Mouse (Mus musculus) forebrain, embryonic 15.5 days (tissue): ENCODE measurements at regions not wholly inside any gene's neighbourhood (a gene's known extent, or its start where the extent isn't known, plus 50 kb on each side); places are given as distances from the start of the nearest gene placed in this dataset.

Source experiments
- ATAC-seq: fragments of 200-750 bp; cut with Nextera tagmentation; replicated peaks from 2 replicates; pipeline ENCODE4 v1.8.0; 2017; ENCODE audit warnings: mild to moderate bottlenecking, moderate TSS enrichment, moderate library complexity
- H3K27ac ChIP-seq: fragments of 300-500 bp; sonication (generic); replicated peaks from 2 replicates; pipeline ENCODE4 v1.5.1; 2015; ENCODE audit warnings: mild to moderate bottlenecking, inconsistent platforms
- H3K27me3 ChIP-seq: fragments of 300-500 bp; sonication (generic); 2 replicates; pipeline ENCODE4 v1.6.1; 2015; ENCODE audit warnings: inconsistent platforms
- H3K36me3 ChIP-seq: fragments of 300-500 bp; sonication (generic); 2 replicates; pipeline ENCODE4 v1.6.1; 2015; ENCODE audit warnings: mild to moderate bottlenecking, inconsistent platforms
- H3K4me1 ChIP-seq: fragments of 300-500 bp; sonication (generic); 2 replicates; pipeline ENCODE4 v1.6.1; 2015; ENCODE audit warnings: inconsistent platforms
- H3K4me2 ChIP-seq: fragments of 300-500 bp; sonication (generic); replicated peaks from 2 replicates; pipeline ENCODE4 v1.6.1; 2015; ENCODE audit warnings: mild to moderate bottlenecking, inconsistent platforms
- H3K4me3 ChIP-seq: fragments of 300-500 bp; sonication (generic); 2 replicates; pipeline ENCODE4 v1.5.1; 2015; ENCODE audit warnings: mild to moderate bottlenecking, inconsistent platforms
- H3K9ac ChIP-seq: fragments of 300-500 bp; sonication (generic); replicated peaks from 2 replicates; pipeline ENCODE4 v1.6.1; 2015; ENCODE audit warnings: mild to moderate bottlenecking, inconsistent platforms
- H3K9me3 ChIP-seq: fragments of 300-500 bp; sonication (generic); 2 replicates; pipeline ENCODE4 v1.6.1; 2016; ENCODE audit warnings: inconsistent platforms
- WGBS: fragments of 180-500 bp; shearing (Covaris S2); methylation state at CpG from one replicate; pipeline ENCODE4 v1.1.7; 2015; ENCODE audit warnings: mixed read lengths; 5-methylcytosine and 5-hydroxymethylcytosine counted together

DNA sequence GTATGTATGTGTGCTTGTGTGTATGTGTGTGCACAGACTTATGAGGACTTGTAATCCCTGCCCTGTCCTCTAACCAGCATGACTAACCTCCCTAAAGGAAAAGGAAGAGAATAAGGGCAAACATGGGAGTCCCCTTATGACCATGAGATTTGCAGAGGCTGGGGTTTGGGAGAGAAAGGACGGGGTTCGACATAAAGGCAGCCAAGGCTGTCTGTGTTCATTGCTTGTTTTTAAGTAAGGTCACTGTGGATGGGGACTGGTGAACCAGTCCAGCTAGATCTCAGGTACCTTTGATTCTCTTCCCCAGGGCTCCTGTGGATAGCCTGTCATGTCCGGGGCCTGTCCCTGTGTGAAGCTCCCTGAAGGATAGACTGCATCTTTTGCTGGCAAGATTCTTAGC, 55.6 kb downstream of the Irf2bp2 start:
- no peaks in the 10 kb centered on the region for H3K27me3 ChIP-seq
- H3K36me3 ChIP-seq = no peaks in the 10 kb centered on the region
- peak overlapping the region; percentile 93 for H3K27ac ChIP-seq
- H3K9me3 ChIP-seq = no peaks in the 10 kb centered on the region
- H3K4me2 ChIP-seq = peak overlapping the region; percentile 27
- H3K4me1 ChIP-seq = peaks cover 46% of the 10 kb centered on the region
- H3K9ac ChIP-seq = no peak overlapping the region; the same call in 1 of the 2 replicates
- 12% methylated on average over 3 of the region's 3 CpGs for WGBS
- H3K4me3 ChIP-seq = no peak overlapping the region
- peak; percentile 6; the same call in 1 of the 2 replicates for ATAC-seq

DNA sequence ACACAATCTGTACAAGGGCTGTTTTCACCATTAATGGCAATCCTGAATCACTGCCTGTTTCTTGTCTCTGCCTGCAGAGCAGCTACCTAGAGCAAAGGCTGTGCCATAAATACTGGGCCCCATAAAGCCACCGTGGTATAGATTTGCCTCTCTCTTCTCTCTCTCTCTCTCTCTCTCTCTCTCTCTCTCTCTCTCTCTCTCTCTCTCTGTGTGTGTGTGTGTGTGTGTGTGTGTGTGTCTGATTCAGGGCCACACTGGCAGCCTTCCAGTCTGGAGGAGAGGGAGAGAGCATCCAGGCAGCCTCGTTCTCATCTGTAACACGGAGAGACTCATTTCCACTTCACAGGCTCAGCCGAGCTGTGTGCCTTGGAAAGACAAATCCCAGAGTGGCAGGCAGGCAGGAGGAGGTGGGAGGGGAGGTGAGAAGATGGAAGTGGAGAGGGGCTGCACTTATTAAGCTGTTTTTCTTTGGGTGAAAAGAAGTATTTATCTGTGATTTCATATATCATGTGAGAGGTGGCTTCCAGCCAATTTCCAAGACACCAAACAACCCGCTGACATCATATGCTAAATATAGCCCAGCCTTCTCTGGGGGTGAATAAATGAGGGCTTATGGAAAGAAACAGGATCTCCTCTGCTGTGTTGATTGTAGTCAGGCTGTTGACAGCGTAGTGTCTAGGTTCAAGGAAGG, 56.7 kb downstream of the Irf2bp2 start:
- H3K4me2 ChIP-seq = no peak overlapping the region
- H3K27ac ChIP-seq = peak overlapping the region; percentile 93
- peaks cover 46% of the 10 kb centered on the region for H3K4me1 ChIP-seq
- peak overlapping the region; percentile 6 for H3K9ac ChIP-seq
- H3K36me3 ChIP-seq = no peaks in the 10 kb centered on the region
- WGBS = 2% methylated on average over 6 of the region's 6 CpGs
- H3K4me3 ChIP-seq = no peak overlapping the region
- H3K9me3 ChIP-seq = no peaks in the 10 kb centered on the region
- peak; percentile 77 for ATAC-seq
- H3K27me3 ChIP-seq = no peaks in the 10 kb centered on the region

DNA sequence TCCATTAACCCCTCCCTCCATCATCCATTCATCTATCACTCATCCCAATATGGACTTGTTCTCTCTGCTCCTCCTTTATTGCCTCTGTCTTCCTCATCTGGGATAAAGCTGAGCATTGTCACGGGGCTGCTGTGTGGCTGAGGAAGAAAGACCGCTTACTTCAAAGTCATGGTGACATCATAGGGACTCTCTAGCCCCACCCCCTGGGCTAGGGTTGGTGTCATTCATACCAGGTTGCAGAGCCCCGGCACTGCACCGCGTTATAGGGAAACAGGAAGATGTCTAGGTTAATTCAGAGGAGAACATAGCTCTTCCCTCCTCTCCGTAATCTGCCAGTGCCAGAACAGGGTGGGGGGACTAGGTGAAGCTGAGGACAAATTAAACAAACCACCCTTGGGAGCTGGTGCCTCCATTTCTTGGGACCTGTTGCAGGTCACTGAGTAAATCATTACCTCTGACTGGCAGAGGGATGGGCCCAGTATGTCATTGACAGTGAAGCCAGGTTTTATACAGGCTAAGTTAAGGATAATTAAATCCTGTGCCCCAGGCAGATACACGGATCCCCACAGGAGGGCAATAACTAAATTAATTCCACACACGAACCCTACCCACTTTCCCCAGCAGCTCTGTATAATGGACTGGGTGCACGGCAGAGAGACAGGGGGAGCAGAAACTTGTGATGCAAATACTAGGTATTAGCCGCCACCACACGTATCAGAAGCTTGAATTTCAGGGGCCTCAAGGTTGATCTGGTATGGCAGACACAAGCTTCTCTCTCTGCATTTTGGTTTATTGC, 57.5 kb downstream of the Irf2bp2 start:
- WGBS = 10% methylated on average over 11 of the region's 11 CpGs
- peak overlapping the region; percentile 93 for H3K27ac ChIP-seq
- H3K4me3 ChIP-seq = no peak overlapping the region
- peak overlapping the region; percentile 6; the same call in 1 of the 2 replicates for H3K9ac ChIP-seq
- H3K9me3 ChIP-seq = no peaks in the 10 kb centered on the region
- H3K4me1 ChIP-seq = peaks cover 46% of the 10 kb centered on the region
- H3K36me3 ChIP-seq = no peaks in the 10 kb centered on the region
- no peak overlapping the region for H3K4me2 ChIP-seq
- H3K27me3 ChIP-seq = no peaks in the 10 kb centered on the region
- peak; percentile 12; the same call in 1 of the 2 replicates for ATAC-seq

DNA sequence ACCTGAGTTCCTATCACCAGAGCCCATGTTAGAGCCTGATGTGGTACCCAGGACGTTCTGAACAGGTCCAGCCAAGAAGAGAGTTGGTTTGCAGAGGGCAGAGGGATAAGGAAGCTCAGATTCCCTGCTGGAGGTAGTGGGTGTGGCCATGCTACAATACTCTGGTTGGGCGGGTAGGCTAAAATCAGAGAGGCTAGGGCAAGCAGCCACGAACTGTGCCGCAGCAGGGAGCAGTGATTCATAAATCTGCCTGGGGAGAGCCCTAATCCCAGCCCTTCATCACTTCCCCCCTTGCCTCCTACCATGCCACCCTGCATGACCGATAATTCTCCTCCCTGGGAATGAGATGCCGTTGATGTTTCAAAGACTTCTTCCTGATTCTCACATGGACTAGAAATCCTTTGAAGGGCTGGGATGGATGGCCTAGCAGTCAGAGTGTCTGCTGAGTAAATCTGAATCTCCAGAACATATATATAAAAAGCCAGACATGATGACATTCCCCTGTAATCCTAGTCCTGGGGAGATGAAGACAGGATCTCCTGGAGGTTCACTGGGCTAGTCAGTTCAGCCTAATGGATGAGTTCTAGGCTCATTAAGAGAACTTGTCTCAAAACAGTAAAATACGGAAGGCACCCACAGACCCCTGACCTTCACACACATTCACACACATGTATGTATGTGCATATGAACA, 57.6 kb upstream of the Tarbp1 start:
- H3K27me3 ChIP-seq = no peaks in the 10 kb centered on the region
- no peak overlapping the region for H3K4me3 ChIP-seq
- no peak for ATAC-seq
- no peak overlapping the region for H3K9ac ChIP-seq
- H3K36me3 ChIP-seq = no peaks in the 10 kb centered on the region
- no peak overlapping the region for H3K4me2 ChIP-seq
- H3K27ac ChIP-seq = no peak overlapping the region
- no peaks in the 10 kb centered on the region for H3K9me3 ChIP-seq
- WGBS = 37% methylated on average over 7 of the region's 7 CpGs
- peaks cover 19% of the 10 kb centered on the region for H3K4me1 ChIP-seq

DNA sequence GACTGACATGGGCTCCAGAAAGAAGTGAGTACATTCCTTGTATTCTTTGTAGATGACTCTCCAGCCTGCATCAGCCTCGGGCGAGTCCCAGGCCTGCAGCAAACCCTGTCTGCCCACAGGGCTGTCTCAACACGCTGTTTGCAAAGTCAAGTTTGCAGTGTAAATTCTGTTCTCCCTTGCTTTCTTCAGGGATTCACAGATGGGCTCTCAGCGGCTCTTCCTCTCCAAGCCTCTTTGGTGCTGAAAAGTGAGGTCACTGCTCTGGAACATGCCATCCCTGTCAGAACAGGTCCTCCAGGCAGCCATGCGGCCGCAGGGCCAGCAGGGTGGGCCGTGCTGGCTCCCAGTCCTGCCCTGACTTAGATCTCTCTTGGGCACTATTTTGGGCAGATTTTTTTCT, 56.6 kb upstream of the Tarbp1 start:
- Histone ChIP-seq H3K4me1 (peaks cover 10% of the 10 kb centered on the region), H3K27me3 (no peaks in the 10 kb centered on the region), H3K9ac (no peak overlapping the region), H3K4me3 (no peak overlapping the region), H3K36me3 (no peaks in the 10 kb centered on the region), H3K4me2 (no peak overlapping the region), H3K9me3 (no peaks in the 10 kb centered on the region), H3K27ac (no peak overlapping the region)
- 84% methylated on average over 7 of the region's 7 CpGs for WGBS
- no peak for ATAC-seq

DNA sequence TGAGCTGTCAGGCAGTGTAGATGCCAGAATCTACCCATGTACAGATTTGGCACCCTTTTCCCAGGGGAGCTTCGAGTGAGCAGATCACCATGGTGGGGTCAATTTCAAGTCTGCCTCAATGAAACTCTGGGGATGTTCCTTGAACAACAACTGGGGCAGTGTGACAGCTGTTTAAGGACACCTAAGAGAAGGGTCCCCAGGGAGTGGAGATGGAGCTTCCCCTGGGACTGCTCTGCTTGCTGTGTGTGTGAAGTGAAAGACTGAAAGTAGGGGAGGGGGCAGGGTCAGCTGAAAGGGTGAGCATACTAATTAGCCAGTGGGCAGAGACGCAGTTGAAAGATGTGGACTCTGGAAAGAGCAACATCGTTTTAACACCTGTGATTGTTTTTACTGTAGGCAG, 54.5 kb upstream of the Tarbp1 start:
- 30% methylated on average over 3 of the region's 3 CpGs for WGBS
- H3K27me3 ChIP-seq = no peaks in the 10 kb centered on the region

DNA sequence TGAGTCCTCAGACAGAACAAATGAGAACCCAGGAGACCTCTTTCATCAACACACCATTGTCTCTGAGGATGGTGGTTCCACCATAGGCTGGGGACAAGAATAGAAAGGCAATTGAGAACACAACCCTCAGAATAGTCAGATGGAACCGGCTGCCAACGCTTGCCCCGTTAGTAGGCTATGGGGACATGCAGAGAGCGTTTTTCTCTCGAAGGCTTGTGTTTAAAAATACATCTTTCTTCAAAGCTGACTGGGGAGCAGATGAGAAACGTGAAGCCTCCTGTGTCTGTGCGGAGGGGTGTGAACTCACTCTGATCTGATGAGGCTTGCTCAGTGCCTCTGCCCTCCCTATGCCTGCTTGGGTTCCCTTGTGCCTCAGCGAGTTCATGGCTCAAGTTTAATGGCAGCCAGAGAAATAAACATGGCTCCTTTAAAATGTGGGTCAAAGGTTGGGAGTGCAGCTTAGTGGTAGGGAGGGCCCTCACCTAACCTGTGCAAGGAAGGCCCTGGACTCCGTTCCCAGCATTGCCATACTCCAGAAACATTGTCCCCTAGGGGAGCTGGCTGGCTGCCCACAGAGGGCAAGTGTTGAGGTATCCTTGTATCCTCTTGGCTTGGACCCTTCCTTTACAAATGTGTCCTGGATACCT, 53.7 kb upstream of the Tarbp1 start:
- no peak for ATAC-seq
- no peak overlapping the region for H3K4me2 ChIP-seq
- WGBS = 57% methylated on average over 9 of the region's 9 CpGs
- H3K36me3 ChIP-seq = no peaks in the 10 kb centered on the region
- H3K4me1 ChIP-seq = peaks cover 18% of the 10 kb centered on the region
- no peak overlapping the region for H3K9ac ChIP-seq
- H3K27me3 ChIP-seq = no peaks in the 10 kb centered on the region
- no peak overlapping the region for H3K27ac ChIP-seq
- no peaks in the 10 kb centered on the region for H3K9me3 ChIP-seq
- no peak overlapping the region for H3K4me3 ChIP-seq

More for the DNA sequence above, 54.5 kb upstream of the Tarbp1 start:
- H3K36me3 ChIP-seq = no peaks in the 10 kb centered on the region
- H3K4me3 ChIP-seq = no peak overlapping the region
- H3K4me2 ChIP-seq = no peak overlapping the region
- H3K9me3 ChIP-seq = no peaks in the 10 kb centered on the region
- H3K4me1 ChIP-seq = peaks cover 12% of the 10 kb centered on the region
- ATAC-seq = no peak
- H3K27ac ChIP-seq = no peak overlapping the region
- no peak overlapping the region for H3K9ac ChIP-seq

DNA sequence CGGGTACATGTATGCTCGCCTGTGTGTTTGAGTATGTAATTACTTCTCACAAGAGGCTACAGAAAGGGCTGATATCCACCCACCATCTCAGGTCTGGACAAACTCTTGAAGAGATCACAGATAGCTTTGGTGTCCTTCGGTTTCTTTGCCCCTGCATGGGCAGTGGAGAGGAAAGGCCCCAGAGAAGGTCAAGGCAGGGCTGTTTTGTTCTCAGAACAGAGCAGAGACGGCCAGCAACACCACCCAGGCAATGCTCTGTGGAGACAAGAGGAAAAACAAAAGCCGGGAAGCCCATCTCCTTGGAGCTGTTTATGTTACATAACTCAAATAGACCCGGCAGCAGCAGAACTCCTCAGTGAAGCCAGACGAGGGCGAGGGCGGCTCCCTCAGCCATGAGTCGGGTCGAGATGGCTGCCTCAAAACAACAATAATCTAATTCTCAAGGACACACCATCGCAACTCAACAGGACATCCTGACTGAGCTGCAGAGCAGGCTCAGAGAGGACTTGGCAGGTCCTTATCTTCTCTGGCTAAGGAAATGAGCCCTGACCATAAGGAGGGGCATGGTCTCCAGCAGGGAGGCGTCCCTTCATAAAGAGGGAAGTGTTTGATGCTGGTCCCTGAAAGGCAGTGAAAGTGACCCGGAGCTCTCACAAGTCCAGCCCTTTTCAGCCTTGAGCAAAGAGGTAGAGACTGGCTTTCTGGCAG, 52.2 kb upstream of the Tarbp1 start:
- WGBS = 74% methylated on average over 14 of the region's 14 CpGs
- Histone ChIP-seq H3K27me3 (no peaks in the 10 kb centered on the region), H3K4me2 (no peak overlapping the region), H3K4me1 (peaks cover 25% of the 10 kb centered on the region), H3K9me3 (no peaks in the 10 kb centered on the region), H3K36me3 (no peaks in the 10 kb centered on the region), H3K4me3 (no peak overlapping the region), H3K9ac (no peak overlapping the region), H3K27ac (peak overlapping the region; percentile 6; the same call in 1 of the 2 replicates)
- ATAC-seq = no peak

DNA sequence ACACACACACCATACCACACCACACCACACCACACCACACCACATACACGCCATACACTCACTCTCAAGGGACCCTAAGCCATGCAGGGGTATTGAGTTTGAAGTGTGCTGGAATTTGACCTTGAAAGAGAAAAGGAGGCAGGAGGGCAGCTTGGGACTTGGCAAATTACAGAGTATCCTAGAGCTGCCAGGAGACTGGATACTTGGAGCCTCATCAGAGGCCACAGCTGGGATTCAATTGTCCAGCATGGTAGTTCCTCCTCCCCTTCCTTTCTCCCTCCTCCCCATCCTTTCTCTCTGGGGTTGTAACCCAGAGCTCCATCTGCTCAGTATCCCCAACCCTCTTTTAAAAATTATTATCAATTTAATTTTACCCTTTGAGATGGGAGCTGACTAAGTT, 50.7 kb upstream of the Tarbp1 start:
- ATAC-seq = no peak
- Histone ChIP-seq H3K36me3 (no peaks in the 10 kb centered on the region), H3K9ac (no peak overlapping the region), H3K4me1 (peaks cover 25% of the 10 kb centered on the region), H3K27ac (peak overlapping the region; percentile 70), H3K4me2 (no peak overlapping the region), H3K9me3 (no peaks in the 10 kb centered on the region), H3K4me3 (no peak overlapping the region), H3K27me3 (no peaks in the 10 kb centered on the region)
- 69% methylated on average over 1 of the region's 1 CpGs for WGBS
